Mouse (Mus musculus) midbrain, postnatal 0 days (tissue): ENCODE results near the gene Klf16. TPM values are rescaled to one million over a fixed set of nuclear protein-coding genes. Genes with fewer than 3 reads are reported as not detected.

Experiments
- ATAC-seq: fragments of 200-750 bp; cut with Nextera tagmentation; 2 replicates; pipeline ENCODE4 v1.8.0; 2017; ENCODE audit warnings: moderate number of reproducible peaks, mild to moderate bottlenecking, moderate TSS enrichment, moderate library complexity; ENCODE audit not compliant: low FRiP score
- DNase-seq: peaks from one replicate; pipeline ENCODE4 v3.0.0-alpha.2; 2015; ENCODE audit warnings: low spot score
- H3K27ac ChIP-seq: fragments of 300-500 bp; sonication (generic); 2 replicates; pipeline ENCODE4 v1.5.1; 2014; ENCODE audit warnings: low read depth, mild to moderate bottlenecking, low read length, mixed read lengths
- H3K27me3 ChIP-seq: fragments of 300-500 bp; sonication (generic); 2 replicates; pipeline ENCODE4 v1.6.1; 2014; ENCODE audit warnings: low read length, control low read depth, mixed read lengths; ENCODE audit not compliant: insufficient read depth
- H3K36me3 ChIP-seq: fragments of 300-500 bp; sonication (generic); 2 replicates; pipeline ENCODE4 v1.6.1; 2014; ENCODE audit warnings: low read length, control low read depth, mixed read lengths; ENCODE audit not compliant: insufficient read depth
- H3K4me1 ChIP-seq: fragments of 300-500 bp; sonication (generic); 2 replicates; pipeline ENCODE4 v1.6.1; 2014; ENCODE audit warnings: mild to moderate bottlenecking, control low read depth, antibody characterized with exemption, low read length, mixed read lengths; ENCODE audit not compliant: insufficient read depth
- H3K4me2 ChIP-seq: fragments of 300-500 bp; sonication (generic); 2 replicates; pipeline ENCODE4 v1.6.1; 2014; ENCODE audit warnings: low read depth, mild to moderate bottlenecking, low read length, mixed read lengths; ENCODE audit not compliant: poor library complexity, severe bottlenecking
- H3K4me3 ChIP-seq: fragments of 300-500 bp; sonication (generic); 2 replicates; pipeline ENCODE4 v1.5.1; 2014; ENCODE audit warnings: low read depth, mild to moderate bottlenecking, low read length, moderate library complexity
- H3K9ac ChIP-seq: fragments of 300-500 bp; sonication (generic); replicated peaks from 2 replicates; pipeline ENCODE4 v1.6.1; 2014; ENCODE audit warnings: mild to moderate bottlenecking, low read length, moderate library complexity, mixed read lengths; ENCODE audit not compliant: poor library complexity, severe bottlenecking
- H3K9me3 ChIP-seq: fragments of 300-500 bp; sonication (generic); 2 replicates; pipeline ENCODE4 v1.6.1; 2016; ENCODE audit warnings: low read length, control low read depth
- CTCF ChIP-seq: IDR thresholded peaks from 2 replicates; pipeline ENCODE4 v1.5.1; 2016; ENCODE audit warnings: antibody characterized with exemption, mild to moderate bottlenecking
- WGBS: fragments of 180-500 bp; shearing (Covaris S2); extraction: QIAGEN DNeasy Blood & Tissue Kit; methylation state at CpG from one replicate; pipeline ENCODE4 v1.1.7; 2014; 5-methylcytosine and 5-hydroxymethylcytosine counted together
- polyA plus RNA-seq: library from polyadenylated mRNA; unstranded; fragments of >200 nt; fragmentation: Nextera tagmentation; extraction: Ambion mirVana; gene quantifications from 2 replicates; pipeline ENCODE4 v1.2.1, GENCODE M21; 2015
- total RNA-seq: library from RNA; depleted of rRNA; stranded (reverse); fragments of >200 nt; gene quantifications from 2 replicates; pipeline ENCODE4 v1.2.3, GENCODE M21; 2014

Klf16 gene
- total and polyA plus RNA-seq, 2 experiments from 2014 or later, result 8.3 to 18.1 TPM

DNA sequence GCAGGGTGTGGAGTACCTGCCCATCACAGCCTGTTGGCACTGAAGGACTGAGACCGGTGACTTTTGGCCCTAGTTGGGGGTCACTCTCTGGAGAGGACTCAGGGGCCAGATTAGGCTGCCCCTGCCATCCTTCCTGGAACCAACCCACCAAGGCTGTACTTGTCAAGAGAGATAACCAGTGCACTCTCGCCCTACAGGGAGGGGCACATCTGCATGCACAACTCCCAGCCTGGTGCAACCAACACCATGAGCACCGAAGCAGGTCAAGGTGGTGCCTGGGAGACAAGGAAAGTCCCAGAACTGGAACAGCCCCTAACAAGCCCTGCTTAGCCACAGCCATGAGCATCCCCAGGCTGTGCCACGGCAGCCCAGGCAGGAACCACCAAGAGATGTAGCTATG, 30.2 kb downstream of the Klf16 start:
- Histone ChIP-seq H3K9ac (no peak overlapping the region), H3K36me3 (peaks cover 78% of the 10 kb centered on the region), H3K27ac (no peak overlapping the region), H3K4me2 (no peak overlapping the region), H3K4me3 (no peak overlapping the region), H3K4me1 (no peaks in the 10 kb centered on the region), H3K9me3 (no peaks in the 10 kb centered on the region), H3K27me3 (no peaks in the 10 kb centered on the region)
- no peak for ATAC-seq
- 94% methylated on average over 4 of the region's 4 CpGs for WGBS
- TF ChIP-seq CTCF, result no peak
- no peak for DNase-seq

- ATAC-seq (no peak), DNase-seq (no peak)
- peaks cover 77% of the 10 kb centered on the region for H3K36me3 ChIP-seq
- no peak overlapping the region for H3K27ac ChIP-seq
- 93% methylated on average over 8 of the region's 8 CpGs for WGBS
- TF ChIP-seq CTCF, result no peak
- H3K9ac ChIP-seq, result no peak overlapping the region
- H3K9me3 ChIP-seq, result no peaks in the 10 kb centered on the region
- H3K4me1 ChIP-seq, result no peaks in the 10 kb centered on the region
- no peaks in the 10 kb centered on the region for H3K27me3 ChIP-seq
- no peak overlapping the region for H3K4me3 ChIP-seq
- no peak overlapping the region for H3K4me2 ChIP-seq
These were observed 31.5 kb downstream of the Klf16 start for GRCm38 (mm10) chr10:80545590-80545989.

GRCm38 (mm10) chr10:80543873-80544272, 33.2 kb downstream of the Klf16 start:
- ATAC-seq (no peak), DNase-seq (no peak)
- Histone ChIP-seq H3K4me2 (no peak overlapping the region), H3K27ac (no peak overlapping the region), H3K36me3 (peaks cover 67% of the 10 kb centered on the region), H3K4me3 (no peak overlapping the region), H3K9ac (no peak overlapping the region), H3K27me3 (no peaks in the 10 kb centered on the region), H3K4me1 (no peaks in the 10 kb centered on the region), H3K9me3 (no peaks in the 10 kb centered on the region)
- no peak for TF ChIP-seq CTCF
- WGBS, result 95% methylated on average over 14 of the region's 14 CpGs

GRCm38 (mm10) chr10:80539493-80539892, 37.6 kb downstream of the Klf16 start:
- no peak for TF ChIP-seq CTCF
- WGBS, result 68% methylated on average over 4 of the region's 5 CpGs
- no peaks in the 10 kb centered on the region for H3K4me1 ChIP-seq

GRCm38 (mm10) chr10:80538710-80539394, 38.3 kb downstream of the Klf16 start, which contains the start of gene Atp8b3:
Gene Atp8b3, minus strand, starts transcription at chr10:80539124.
- 0 out of 2 replicates have a peak, but pooled peaks have one; percentile 24 for ATAC-seq
- 4% methylated on average over 30 of the region's 30 CpGs for WGBS
- no peak within 1 kb of the TSS for H3K27ac ChIP-seq
- H3K4me2 ChIP-seq, result peak within 1 kb of the TSS; percentile 30; the same call in 1 of the 2 replicates
- H3K36me3 ChIP-seq, result peaks cover 23% of the 10 kb centered on the region
- DNase-seq, result peak; percentile 43
- H3K9me3 ChIP-seq, result no peaks in the 10 kb centered on the region
- H3K27me3 ChIP-seq, result peaks cover 20% of the 10 kb centered on the region
- no peak within 1 kb of the TSS for H3K9ac ChIP-seq
- no peaks in the 10 kb centered on the region for H3K4me1 ChIP-seq
- peak within 1 kb of the TSS; percentile 15; the same call in 1 of the 2 replicates for H3K4me3 ChIP-seq
- TF ChIP-seq CTCF, result peak; percentile 27; the same call in 1 of the 2 replicates

More at GRCm38 (mm10) chr10:80539493-80539892, 37.6 kb downstream of the Klf16 start:
- H3K4me3 ChIP-seq, result no peak overlapping the region
- peaks cover 19% of the 10 kb centered on the region for H3K27me3 ChIP-seq
- no peak overlapping the region for H3K4me2 ChIP-seq
- peaks cover 29% of the 10 kb centered on the region for H3K36me3 ChIP-seq
- H3K9me3 ChIP-seq, result no peaks in the 10 kb centered on the region
- DNase-seq (no peak), ATAC-seq (no peak)
- no peak overlapping the region for H3K27ac ChIP-seq
- no peak overlapping the region for H3K9ac ChIP-seq

- no peak overlapping the region for H3K27ac ChIP-seq
- 54% methylated on average over 5 of the region's 5 CpGs for WGBS
These were observed 38.9 kb downstream of the Klf16 start for GRCm38 (mm10) chr10:80538180-80538579.

More at GRCm38 (mm10) chr10:80538180-80538579, 38.9 kb downstream of the Klf16 start:
- Histone ChIP-seq H3K4me1 (no peaks in the 10 kb centered on the region), H3K4me2 (no peak overlapping the region), H3K9ac (no peak overlapping the region), H3K27me3 (peaks cover 20% of the 10 kb centered on the region), H3K9me3 (no peaks in the 10 kb centered on the region), H3K4me3 (no peak overlapping the region), H3K36me3 (peaks cover 16% of the 10 kb centered on the region)
- ATAC-seq (no peak), DNase-seq (no peak)
- TF ChIP-seq CTCF, result no peak
